Mouse (Mus musculus): ENCODE results near the gene Hpf1. TPM values are rescaled to one million over a fixed set of nuclear protein-coding genes. Genes with fewer than 3 reads are reported as not detected.

The Hpf1 gene
- polyA plus RNA-seq, 1 experiment from 2014 or later = 73.4 TPM

GRCm38 (mm10) chr8:60956847-60957246 lies 66.6 kb downstream of the Hpf1 start:
- no peak overlapping the region for H3K27ac ChIP-seq (ENCODE audit: low read length)
- ATAC-seq (replicated peaks; ENCODE audit: extremely low read depth, insufficient read depth, low FRiP score) = no peak

More at GRCm38 (mm10) chr8:60956847-60957246, 66.6 kb downstream of the Hpf1 start:
- no peaks in the 10 kb centered on the region for H3K27me3 ChIP-seq (ENCODE audit: control insufficient read depth, insufficient read depth, low read length)
- no peak overlapping the region for H3K4me3 ChIP-seq (ENCODE audit: low read length)
- 79% methylated on average over 7 of the region's 7 CpGs for WGBS
- H3K4me1 ChIP-seq (ENCODE audit: control insufficient read depth, insufficient read depth, low read length) = peaks cover 8% of the 10 kb centered on the region
- H3K9me3 ChIP-seq (replicated peaks; ENCODE audit: control insufficient read depth, low read length) = no peaks in the 10 kb centered on the region
- H3K4me2 ChIP-seq (ENCODE audit: low read depth, low read length) = no peak overlapping the region
- H3K9ac ChIP-seq (ENCODE audit: low read length) = no peak overlapping the region
- H3K36me3 ChIP-seq (ENCODE audit: control insufficient read depth, insufficient read depth) = no peaks in the 10 kb centered on the region

Other genes starting within 250 kb of the Hpf1 start
- 21.2 TPM in 2 replicates for gene Clcn3, start 92.9 kb downstream of the Hpf1 start, polyA plus RNA-seq (2015; fragmentation: Nextera tagmentation; extraction: Ambion mirVana)
- 11.3 and 11.8 TPM in 2 replicates for gene Nek1, start 102.8 kb downstream of the Hpf1 start, polyA plus RNA-seq (2015; fragmentation: Nextera tagmentation; extraction: Ambion mirVana)